Mouse (Mus musculus) adrenal gland, postnatal 10 days (tissue): ENCODE measurements at regions not wholly inside any gene's neighbourhood (a gene's known extent, or its start where the extent isn't known, plus 50 kb on each side); places are given as distances from the start of the nearest gene placed in this dataset.

Experiments
- DNase-seq: peaks from one replicate; pipeline ENCODE4 v3.0.0; 2021; ENCODE audit warnings: mixed read lengths

DNA sequence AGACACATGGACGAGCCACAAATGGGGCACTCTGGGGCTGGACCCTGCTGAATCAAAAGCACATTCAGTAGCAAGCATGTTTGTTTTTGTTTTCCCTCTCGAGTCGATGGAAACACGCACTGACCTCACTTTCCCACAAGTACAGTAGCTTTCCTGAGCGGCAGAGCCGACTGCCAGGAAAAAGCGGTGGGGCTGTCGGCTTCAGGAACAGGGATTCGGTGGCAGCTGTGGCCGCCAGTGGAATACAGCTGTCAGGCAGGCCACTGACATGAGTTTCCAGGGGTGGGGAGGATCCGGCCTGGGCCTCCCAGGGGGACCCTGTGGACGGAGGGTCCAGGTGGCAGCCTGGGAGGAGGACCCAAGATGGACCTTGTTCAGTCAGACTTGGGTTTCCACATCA, 157.0 kb downstream of the Fgf18 start:
- no peak for DNase-seq

DNA sequence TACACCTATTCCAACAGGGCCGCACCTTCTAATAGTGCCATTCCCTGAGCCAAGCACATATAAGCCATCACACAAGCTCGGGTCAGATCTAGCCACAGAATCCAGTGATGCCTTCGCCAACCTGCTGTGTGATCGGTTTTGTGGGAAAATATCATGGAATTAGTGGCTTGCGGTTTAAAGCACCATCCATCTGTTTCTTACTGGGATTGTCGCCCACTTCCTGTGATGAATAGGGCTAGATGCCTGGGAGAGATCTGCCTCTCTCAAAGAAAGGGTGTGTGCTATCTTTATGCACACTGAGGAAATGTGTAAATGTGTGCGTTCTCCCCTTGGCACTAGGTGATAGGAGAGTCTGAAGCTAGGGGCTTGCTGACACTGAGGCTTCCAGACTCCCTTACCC, 154.5 kb upstream of the Smim23 start:
- DNase-seq, result no peak

DNA sequence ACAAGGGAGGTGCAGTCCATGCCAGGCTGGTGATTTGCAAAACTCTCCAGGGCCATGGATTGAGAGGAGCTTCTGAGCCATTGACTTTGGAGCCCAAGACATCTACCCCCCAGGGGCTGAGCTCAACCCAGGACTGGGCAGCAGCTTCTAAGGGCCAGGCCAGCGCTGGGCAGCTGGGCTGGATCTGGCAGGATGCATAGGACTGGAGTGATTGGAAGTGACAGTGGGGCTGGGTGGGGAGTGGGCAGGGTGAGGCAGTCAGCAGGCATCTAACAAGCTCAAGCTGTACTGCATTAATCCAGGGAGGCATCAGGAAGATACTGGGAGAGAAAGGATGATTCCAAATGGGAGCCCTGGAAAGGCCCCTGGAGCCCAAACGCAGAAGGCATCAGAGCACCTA, 152.2 kb upstream of the Smim23 start:
- DNase-seq, result no peak

DNA sequence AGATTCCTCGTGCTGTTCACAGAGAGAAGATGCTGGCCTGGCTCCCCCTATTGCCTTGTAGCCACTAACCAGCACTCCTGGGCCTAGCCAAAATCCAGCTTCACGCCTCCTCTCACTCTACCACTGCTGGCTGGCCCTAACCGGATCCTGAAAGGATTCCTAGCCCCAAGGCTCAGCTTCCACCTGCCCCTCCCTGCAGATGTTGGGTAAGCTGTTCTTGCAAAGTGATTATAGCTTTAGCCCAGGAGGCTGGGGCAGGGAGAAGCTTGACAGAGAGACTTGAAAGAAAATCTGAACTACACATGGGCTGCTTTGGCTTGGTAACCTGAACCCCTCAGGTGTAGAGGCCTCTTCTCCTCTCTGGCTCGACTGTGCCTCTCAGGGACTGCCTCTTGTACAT, 149.0 kb upstream of the Smim23 start:
- no peak for DNase-seq

DNA sequence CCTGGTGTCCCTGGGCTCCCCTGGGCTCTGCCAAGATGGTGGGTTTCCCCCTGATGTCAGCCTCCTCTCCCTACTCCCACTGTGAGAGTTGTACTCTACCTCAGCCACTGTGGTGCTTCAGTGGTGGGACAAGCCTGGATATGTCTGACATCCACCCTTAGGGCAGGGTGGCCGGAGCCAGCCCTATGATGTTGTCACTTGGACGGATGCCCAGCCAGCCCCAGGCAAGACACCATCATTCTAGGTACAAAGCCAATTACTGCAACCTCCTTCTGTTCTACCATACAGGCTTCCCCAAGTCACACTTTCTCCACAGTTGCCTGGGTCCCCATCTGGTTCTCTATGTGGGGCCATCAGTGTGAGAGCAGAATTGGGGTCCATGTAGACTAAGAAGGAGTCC, 141.0 kb upstream of the Smim23 start:
- DNase-seq, result peak; percentile 46

DNA sequence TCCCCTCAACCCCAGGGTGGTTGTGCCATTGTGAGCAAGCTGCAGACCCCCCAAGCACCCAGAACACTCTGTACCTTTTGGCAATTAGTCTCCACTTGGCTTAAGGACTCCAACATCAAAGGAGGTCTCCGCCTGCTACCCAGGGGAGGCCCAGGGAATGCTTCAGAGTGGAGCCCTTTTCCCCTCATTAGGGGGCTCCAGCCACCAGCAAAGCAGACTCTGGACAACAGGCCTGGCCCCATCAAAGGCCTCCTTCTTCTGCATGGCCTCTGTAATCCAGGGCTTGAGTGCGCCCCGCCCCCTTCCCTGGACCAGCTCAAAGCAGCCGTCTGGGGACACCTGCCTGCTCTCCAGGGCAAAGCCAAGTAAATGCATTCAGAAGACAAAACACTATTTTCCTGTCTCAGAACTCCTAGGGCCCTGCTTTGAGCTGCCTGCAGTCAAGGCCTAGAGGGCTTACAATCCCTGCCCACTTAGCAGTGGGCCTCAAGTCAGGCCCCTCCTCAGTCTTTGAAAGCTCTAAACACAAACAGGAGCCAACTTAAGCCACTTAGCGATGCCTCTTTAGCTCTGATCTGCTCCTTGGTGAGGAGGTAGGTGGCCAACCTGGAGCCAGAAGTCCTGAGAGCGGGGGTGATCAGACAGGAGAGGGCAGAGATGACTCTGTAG, 139.4 kb upstream of the Smim23 start:
- no peak for DNase-seq

DNA sequence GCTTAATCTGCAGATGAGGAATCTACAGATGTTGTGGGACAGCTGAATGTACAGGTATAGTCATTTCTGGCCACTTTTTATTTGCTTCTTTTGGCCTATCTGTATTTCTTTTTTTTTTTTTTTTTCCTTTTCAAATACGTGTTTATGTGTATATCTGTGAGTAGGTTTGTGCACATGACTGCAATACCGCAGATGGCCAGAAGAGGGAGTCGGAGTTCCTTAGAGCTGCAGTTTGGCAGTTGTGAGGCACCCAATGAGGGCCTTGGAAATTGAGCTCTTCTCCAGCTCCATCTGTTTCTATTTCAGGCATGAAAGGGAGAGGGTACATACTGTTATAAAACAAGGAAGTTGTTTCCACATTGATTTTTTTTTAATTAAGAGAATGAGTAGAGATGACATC, 137.2 kb upstream of the Smim23 start:
- DNase-seq, result no peak

DNA sequence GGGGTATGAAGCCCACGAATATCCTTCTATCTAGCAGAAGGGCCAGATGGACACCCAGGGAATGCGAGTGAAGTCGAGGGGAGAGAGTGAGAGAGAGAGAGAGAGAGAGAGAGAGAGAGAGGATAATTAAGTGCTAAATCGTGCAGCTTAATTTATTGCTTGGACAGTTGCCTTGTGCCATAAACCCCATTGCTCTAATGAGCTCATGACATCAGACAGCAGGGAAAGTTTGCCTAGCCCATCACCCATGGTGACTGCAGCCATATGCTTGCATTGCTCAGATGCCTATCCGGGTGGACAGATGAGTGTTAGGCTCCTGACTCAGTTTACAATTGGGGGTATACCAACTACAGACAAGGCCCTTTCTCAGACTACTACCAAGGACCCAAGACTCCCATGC, 134.6 kb upstream of the Smim23 start:
- DNase-seq, result no peak

DNA sequence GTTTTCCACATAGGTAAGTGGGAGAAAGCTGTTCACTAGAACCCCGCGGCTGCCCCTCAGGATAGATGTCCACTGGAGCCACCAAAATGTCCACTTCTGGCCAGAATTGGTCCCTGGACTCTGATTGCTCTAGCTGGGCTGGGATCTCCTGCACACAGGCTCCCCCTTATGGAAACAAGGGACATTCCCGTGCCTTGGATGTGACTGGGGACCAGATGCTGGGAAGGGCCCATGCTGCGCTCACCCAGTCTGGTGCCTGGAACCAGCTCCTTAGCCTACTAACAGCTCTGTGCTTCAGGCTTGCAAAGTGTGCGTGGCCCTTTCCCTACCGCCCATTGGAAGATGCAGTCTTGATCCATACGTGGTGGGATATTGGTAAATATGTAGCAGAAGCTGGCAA, 132.6 kb upstream of the Smim23 start:
- peak; percentile 60 for DNase-seq

DNA sequence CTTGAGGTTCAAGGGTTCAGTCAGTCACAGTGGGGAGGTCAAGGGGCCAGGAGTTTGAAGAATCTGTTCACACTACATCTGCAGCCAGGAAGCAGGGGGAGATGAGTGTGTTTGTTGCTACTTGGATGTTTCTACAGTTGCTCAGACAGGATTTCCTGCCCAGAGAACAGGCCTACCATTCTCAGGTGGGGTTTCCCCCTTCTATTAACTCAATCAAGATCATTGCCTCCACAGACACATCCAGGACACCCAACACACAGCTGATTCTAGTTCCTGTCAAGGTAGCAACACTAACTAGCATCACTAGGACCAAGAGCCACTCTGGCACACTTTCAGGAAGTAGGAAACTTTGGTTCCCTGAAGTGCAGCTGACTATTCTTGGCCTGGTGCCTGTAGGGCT, 127.9 kb upstream of the Smim23 start:
- DNase-seq, result no peak

DNA sequence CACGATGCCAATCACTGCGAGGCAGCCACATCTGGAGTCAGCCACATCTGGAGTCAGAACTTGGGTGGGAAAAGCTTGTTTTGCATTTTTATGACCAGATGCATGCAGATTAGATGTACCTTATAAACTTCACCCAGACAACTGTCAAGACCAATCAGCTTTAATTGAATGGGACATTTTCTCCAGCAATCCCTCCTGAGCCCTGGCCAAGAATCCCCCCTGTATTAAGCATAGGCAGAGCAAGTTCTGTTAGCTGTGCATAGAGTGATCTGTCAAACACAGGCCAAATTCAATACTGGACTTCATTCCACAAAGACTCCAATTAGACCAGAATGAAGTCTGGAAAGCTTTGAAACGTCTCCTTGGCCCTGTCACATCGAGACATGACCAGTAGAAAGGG, 123.7 kb upstream of the Smim23 start:
- DNase-seq, result no peak

DNA sequence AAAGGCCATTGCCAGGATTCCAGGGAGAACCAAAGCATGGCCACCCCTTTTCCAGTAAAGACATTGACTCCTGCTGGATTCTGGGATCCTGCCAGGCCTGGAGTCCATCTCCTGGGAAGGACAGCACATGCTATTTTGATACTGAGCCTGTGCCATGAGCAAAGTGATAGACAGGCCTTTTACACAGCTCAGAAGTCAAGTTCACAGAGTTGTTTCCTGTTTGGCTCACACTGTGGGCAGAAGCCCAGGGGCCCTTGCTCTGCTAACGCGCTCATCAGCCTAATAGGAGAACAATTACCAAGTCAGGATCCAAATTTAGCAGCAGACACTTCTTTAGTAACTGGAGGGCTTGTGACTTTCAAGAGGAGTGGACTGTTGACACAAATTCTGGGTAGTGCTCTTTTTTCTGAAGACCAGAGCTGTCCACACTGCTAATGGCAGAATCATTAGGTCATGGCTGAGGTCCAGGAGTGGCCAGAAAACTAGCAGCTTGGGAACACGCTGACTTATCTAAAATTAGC, 122.1 kb upstream of the Smim23 start:
- DNase-seq, result peak; percentile 20

DNA sequence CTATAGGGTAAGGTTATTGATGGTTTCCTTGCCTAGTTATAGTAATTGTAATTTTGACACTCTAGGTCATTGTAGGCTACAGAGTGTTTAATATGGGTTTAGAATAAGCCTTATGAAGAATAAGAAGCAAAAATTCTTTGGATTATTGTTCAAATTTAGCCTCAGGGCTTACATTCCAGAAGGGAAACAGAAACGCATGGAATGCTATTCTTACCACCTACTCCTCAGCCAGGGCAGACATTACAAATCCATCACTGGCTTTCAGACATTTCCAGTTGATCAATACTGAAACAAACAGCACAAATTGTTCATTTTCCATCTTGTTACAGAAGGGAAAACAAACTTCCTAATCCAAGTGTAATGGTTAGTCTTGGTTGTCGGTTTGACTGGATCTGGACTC, 120.7 kb upstream of the Smim23 start:
- DNase-seq, result no peak

DNA sequence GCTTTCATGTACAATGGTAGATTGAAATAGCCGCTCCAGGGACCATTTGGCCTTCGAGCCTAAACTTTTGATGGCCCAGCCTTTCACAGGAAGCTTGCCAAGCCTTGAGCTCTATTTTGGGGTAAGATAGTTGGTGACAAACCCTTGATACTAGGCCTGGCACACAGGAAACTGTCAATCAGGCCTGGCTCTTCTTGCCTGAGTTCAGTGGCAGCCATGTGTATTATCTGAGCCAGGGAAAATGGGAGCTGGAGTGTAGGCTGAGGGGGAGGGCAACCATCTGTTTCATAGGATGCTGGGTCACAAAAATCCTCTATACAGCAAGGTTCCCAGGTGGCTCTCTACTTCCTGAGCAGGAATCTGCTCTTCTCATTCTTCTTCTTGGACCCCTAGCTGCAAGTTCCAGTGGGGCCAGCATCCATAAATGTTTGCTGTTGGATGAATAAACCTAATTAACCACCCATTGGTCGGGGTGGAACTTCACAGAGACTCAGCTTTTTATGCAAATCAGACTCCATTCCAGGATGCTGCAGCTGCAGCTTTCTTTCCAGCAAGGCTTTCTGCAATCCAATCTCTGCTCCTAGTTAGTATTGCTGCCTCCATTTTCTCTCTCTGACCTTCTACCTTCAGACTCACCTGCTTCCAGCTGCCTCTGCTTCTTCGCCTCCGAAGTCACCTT, 117.1 kb upstream of the Smim23 start:
- DNase-seq, result peak; percentile 35

DNA sequence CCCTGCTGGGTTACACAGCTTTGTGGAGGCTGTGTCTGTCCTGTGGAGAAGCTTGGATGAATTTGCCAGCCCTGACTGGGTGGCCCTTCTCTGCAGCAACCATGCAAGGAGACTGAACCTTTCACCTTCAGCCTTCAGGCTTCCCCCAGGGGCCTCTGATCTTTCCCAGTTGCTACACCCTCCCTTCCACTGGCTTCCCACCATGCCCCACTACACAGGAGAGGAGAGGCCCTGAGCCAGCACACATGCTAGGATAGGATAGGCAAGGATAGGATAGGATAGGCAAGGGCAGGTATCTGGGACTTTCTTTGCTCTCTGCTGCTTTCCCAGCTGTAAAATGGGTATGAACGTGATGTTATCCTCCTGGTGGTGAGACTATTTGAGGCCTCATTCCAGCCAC, 114.7 kb upstream of the Smim23 start:
- DNase-seq, result no peak

DNA sequence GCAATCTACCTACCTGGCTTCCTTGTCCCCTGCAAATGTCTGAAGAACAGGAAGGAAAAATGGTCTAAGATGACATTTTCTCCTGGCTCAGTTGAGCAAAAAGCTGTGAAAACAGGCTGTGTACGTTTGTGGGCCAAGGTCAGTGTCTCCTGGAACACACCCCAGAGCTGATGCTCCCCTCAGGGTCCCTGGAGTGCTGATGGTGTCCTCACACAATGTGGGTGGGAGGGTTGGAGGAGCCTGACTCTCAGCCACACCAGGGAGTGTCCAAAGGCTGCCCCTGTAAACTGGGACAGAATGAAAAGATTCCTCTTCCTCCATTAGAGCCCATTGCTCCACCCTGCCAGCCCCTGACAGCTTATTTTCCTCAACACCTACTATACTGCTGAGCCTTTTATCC, 112.8 kb upstream of the Smim23 start:
- DNase-seq, result no peak

DNA sequence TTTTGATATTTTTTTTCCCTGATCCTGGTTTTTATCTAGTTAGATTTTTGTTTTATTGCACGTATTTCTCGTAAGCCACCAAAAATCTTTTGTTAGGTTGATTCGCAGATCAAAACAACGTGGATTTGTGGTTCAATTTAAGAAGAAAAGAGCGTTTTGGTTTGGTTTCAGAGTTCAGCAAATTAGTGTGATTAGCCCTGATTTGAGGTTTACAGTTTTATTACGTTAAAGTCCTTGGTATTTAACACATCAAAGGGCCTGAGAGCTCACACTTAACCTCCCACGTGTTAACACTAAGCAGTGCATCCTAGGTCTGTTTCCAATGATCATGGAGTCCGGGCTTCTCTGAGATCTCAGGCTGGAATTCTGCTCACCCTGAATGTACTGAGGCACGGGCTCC, 107.5 kb upstream of the Smim23 start:
- DNase-seq, result no peak

DNA sequence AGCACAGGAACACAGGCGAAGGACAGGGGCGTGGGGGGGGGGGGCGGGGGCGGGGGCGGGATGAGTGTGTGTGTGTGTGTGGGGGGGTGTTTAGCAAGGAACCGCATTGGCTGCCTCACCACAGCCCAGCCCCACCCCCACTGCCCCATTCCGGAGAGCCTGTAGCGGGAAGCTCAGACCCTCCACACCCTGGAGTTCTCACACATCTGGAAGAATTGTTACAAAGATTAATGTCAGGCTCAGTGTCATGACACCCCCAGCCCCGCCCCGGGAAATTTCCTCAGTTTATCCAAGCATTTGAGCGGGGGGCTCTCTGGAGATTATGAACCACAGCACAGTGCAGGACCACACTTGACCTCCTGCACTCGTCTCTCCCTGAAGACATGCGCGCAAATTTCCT, 106.6 kb upstream of the Smim23 start:
- peak; percentile 39 for DNase-seq

DNA sequence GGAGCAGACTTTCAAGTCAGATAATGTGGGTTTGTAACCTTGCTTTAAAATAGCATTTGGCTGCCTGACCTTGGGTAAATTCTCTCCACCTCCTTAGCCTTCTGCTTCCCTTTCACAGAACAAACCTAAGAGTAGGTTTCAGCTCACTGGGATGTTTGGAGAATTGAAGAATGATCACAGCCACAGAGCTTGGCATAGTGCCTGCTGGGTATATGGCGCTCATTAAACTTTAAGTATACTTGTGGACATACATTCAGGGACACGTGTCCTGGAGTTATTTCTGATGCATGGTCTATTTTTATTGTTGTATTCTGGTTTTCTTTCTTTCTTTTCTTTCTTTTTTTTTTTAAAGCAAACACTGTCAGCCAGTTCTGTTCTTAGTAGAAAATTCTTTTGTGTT, 104.4 kb upstream of the Smim23 start:
- DNase-seq, result no peak

DNA sequence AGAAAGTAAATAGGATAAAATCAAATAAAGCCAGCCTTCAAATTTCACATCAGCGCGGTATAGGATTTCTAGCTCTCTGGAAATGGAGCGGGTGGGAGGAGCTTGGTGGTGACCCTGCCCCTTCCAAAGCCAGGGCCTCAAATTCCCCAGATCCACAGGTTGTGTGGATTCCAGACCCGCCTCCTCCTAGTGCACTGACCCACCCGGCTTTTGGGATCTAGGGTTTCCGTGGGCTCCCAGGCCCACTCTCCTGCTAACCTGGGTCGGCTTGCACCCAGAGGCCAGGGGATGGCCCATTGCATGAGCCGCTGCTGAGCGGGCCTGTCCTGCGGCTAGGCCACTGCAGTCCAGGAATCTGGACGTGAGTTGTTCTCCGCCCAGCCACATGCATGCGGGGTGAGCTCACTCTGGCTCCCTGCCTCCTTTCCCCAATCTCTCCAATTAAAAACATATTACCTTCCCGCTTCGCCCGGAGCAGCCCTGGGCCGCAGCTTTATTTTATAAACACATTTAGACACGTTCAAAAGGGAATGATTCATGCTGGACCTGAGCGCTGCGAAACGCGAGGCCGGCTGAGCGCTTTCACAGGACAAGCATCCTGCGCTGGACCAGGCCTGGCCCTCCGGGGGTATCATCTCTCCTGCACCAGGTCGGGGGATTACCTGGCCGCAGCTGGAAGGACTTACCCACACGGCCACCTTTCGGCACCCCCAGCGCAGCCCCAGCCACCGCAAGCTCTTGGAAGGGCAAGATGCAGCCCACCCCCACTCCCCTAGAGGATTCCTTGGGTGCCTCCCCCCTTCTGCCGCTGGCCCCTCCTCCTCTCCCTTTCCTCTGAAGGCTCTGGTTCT, 101.2 kb upstream of the Smim23 start:
- DNase-seq, result peak; percentile 53

DNA sequence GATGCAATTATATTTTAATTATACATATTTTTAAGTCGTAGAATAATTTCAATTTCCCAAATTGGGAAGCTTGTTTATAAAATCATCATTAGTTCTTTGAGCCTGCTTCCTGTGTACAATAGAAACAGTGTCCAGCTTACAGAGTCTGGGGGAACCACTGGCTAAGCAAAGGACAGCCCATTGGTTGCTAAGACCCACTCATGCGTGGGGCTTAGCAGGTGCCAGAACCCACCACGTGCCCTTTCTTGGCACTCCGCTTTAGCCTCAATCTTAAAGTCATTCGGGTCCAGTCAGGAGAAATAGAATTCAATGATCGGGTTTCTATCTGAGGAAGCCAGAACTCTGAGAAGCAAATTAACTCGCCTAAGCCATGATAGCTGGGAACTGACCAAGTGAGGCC, 100.5 kb upstream of the Smim23 start:
- DNase-seq, result no peak

DNA sequence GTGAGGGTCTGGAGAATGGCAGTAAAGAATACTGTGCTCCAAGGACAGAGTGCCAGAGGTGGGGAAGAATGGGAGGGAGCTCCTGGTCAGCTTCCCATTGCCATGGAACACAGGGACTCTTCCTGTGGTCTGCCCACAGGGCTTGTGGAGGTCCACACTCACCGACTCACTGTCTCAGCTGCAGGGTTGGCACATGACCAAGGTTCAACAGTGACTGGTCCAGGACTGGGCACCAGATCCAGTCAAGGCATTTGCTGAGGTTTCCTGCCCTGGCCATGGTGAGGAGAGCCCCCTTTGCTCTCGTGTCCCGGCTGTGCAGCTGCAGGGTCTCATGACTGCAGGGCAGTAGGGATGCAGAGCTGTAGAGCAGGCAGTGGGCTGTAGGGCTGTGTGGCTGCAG, 88.7 kb upstream of the Smim23 start:
- DNase-seq, result no peak

DNA sequence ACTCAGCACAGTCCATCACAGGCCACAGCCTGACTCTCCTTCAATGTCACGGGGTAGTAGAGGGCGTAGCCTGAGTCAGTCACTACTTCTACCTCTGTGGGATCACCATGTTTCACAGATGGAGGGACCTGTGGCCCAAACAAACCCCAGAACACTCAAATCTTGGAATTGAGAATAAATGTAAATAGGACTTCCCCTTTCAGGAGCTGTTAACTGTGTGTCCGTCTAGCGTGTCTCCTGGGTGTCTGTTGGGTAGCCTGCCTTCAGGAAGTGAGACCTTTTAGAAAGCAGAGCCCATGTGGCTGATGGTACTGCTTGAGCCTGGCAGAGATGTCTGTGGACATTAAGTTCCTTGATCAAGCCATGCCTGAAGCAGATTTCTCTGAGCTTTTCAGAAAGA, 87.4 kb upstream of the Smim23 start:
- no peak for DNase-seq
